Mouse (Mus musculus): ENCODE data around the gene Irf2bpl. TPM values are rescaled to one million over a fixed set of nuclear protein-coding genes. Genes with fewer than 3 reads are reported as not detected.
A peak's percentile ranks its signal among the peaks of the same experiment; 100 is the strongest.

Gene Irf2bpl
- polyA plus RNA-seq, 1 experiment from 2014 or later = 57.9 TPM

- Histone ChIP-seq H3K36me3 (ENCODE audit: insufficient read depth, low read length) (no peaks in the 10 kb centered on the region), H3K9me3 (replicated peaks; ENCODE audit: low read length) (no peaks in the 10 kb centered on the region), H3K4me3 (replicated peaks; ENCODE audit: low read depth, low read length) (no peak overlapping the region), H3K4me1 (replicated peaks; ENCODE audit: insufficient read depth, low read length) (peaks cover 53% of the 10 kb centered on the region), H3K27ac (peak overlapping the region; percentile 99), H3K4me2 (ENCODE audit: low read length) (peak overlapping the region; percentile 52), H3K9ac (ENCODE audit: low read depth, low read length) (peak overlapping the region; percentile 50), H3K27me3 (ENCODE audit: insufficient read depth, low read length) (no peaks in the 10 kb centered on the region)
- TF ChIP-seq CTCF (IDR thresholded peaks at IDR 0.05; ENCODE audit: low read depth) = no peak
- no peak for DNase-seq (ENCODE audit: low spot score)
- no peak for ATAC-seq (replicated peaks; ENCODE audit: low FRiP score, low read depth)
- WGBS = 35% methylated on average over 14 of the region's 14 CpGs
These were observed 3.0 kb upstream of the Irf2bpl start for GRCm38 (mm10) chr12:86887381-86888129.

- TF ChIP-seq CTCF (IDR thresholded peaks at IDR 0.05; ENCODE audit: low read depth) = no peak
- Histone ChIP-seq H3K27ac (no peak overlapping the region), H3K4me2 (ENCODE audit: low read length) (no peak overlapping the region), H3K36me3 (ENCODE audit: insufficient read depth, low read length) (no peaks in the 10 kb centered on the region), H3K27me3 (ENCODE audit: insufficient read depth, low read length) (no peaks in the 10 kb centered on the region), H3K4me1 (replicated peaks; ENCODE audit: insufficient read depth, low read length) (peaks cover 43% of the 10 kb centered on the region), H3K9ac (ENCODE audit: low read depth, low read length) (no peak overlapping the region), H3K4me3 (replicated peaks; ENCODE audit: low read depth, low read length) (no peak overlapping the region), H3K9me3 (replicated peaks; ENCODE audit: low read length) (no peaks in the 10 kb centered on the region)
- DNase-seq (ENCODE audit: low spot score) (no peak), ATAC-seq (replicated peaks; ENCODE audit: low FRiP score, low read depth) (no peak)
- WGBS = 73% methylated on average over 7 of the region's 7 CpGs
These were observed 1.9 kb upstream of the Irf2bpl start for GRCm38 (mm10) chr12:86886446-86886965.

GRCm38 (mm10) chr12:86885746-86886145 is 1.1 kb upstream of the Irf2bpl start:
- H3K9ac ChIP-seq (ENCODE audit: low read depth, low read length) = no peak overlapping the region
- no peak for DNase-seq (ENCODE audit: low spot score)
- H3K36me3 ChIP-seq (ENCODE audit: insufficient read depth, low read length) = no peaks in the 10 kb centered on the region
- H3K27ac ChIP-seq = peak overlapping the region; percentile 100
- no peak for TF ChIP-seq CTCF (IDR thresholded peaks at IDR 0.05; ENCODE audit: low read depth)
- WGBS = 36% methylated on average over 5 of the region's 5 CpGs
- H3K4me2 ChIP-seq (ENCODE audit: low read length) = peak overlapping the region; percentile 93
- H3K27me3 ChIP-seq (ENCODE audit: insufficient read depth, low read length) = no peaks in the 10 kb centered on the region
- no peak for ATAC-seq (replicated peaks; ENCODE audit: low FRiP score, low read depth)
- peak overlapping the region; percentile 90; the same call in 1 of the 2 replicates for H3K4me3 ChIP-seq (replicated peaks; ENCODE audit: low read depth, low read length)
- no peaks in the 10 kb centered on the region for H3K9me3 ChIP-seq (replicated peaks; ENCODE audit: low read length)
- peaks cover 37% of the 10 kb centered on the region for H3K4me1 ChIP-seq (replicated peaks; ENCODE audit: insufficient read depth, low read length)

- peak overlapping the region; percentile 93 for H3K4me2 ChIP-seq (ENCODE audit: low read length)
- ATAC-seq (replicated peaks; ENCODE audit: low FRiP score, low read depth) (no peak), DNase-seq (ENCODE audit: low spot score) (no peak)
- peak overlapping the region; percentile 100 for H3K27ac ChIP-seq
- peak overlapping the region; percentile 97; the same call in 1 of the 2 replicates for H3K9ac ChIP-seq (ENCODE audit: low read depth, low read length)
- no peak for TF ChIP-seq CTCF (IDR thresholded peaks at IDR 0.05; ENCODE audit: low read depth)
- H3K27me3 ChIP-seq (ENCODE audit: insufficient read depth, low read length) = no peaks in the 10 kb centered on the region
- peak overlapping the region; percentile 90 for H3K4me3 ChIP-seq (replicated peaks; ENCODE audit: low read depth, low read length)
- H3K9me3 ChIP-seq (replicated peaks; ENCODE audit: low read length) = no peaks in the 10 kb centered on the region
- WGBS = 10% methylated on average over 6 of the region's 6 CpGs
- no peaks in the 10 kb centered on the region for H3K36me3 ChIP-seq (ENCODE audit: insufficient read depth, low read length)
- H3K4me1 ChIP-seq (replicated peaks; ENCODE audit: insufficient read depth, low read length) = peaks cover 33% of the 10 kb centered on the region
These were observed 738 bp upstream of the Irf2bpl start for GRCm38 (mm10) chr12:86885336-86885735.

GRCm38 (mm10) chr12:86883280-86884196 is 1.1 kb downstream of the Irf2bpl start:
- peaks cover 30% of the 10 kb centered on the region for H3K4me1 ChIP-seq (replicated peaks; ENCODE audit: insufficient read depth, low read length)
- no peaks in the 10 kb centered on the region for H3K9me3 ChIP-seq (replicated peaks; ENCODE audit: low read length)
- peak; percentile 3; the same call in 1 of the 2 replicates for ATAC-seq (replicated peaks; ENCODE audit: low FRiP score, low read depth)
- no peaks in the 10 kb centered on the region for H3K27me3 ChIP-seq (ENCODE audit: insufficient read depth, low read length)
- DNase-seq (ENCODE audit: low spot score) = no peak
- H3K4me3 ChIP-seq (replicated peaks; ENCODE audit: low read depth, low read length) = peak overlapping the region; percentile 90
- WGBS = under 1% methylated on average over 68 of the region's 84 CpGs
- peak overlapping the region; percentile 100 for H3K27ac ChIP-seq
- H3K4me2 ChIP-seq (ENCODE audit: low read length) = peak overlapping the region; percentile 93
- TF ChIP-seq CTCF (IDR thresholded peaks at IDR 0.05; ENCODE audit: low read depth) = no peak
- H3K9ac ChIP-seq (ENCODE audit: low read depth, low read length) = peak overlapping the region; percentile 97
- no peaks in the 10 kb centered on the region for H3K36me3 ChIP-seq (ENCODE audit: insufficient read depth, low read length)

- ATAC-seq (replicated peaks; ENCODE audit: low FRiP score, low read depth) (no peak), DNase-seq (ENCODE audit: low spot score) (no peak)
- peak overlapping the region; percentile 90 for H3K4me3 ChIP-seq (replicated peaks; ENCODE audit: low read depth, low read length)
- WGBS = under 1% methylated on average over 24 of the region's 24 CpGs
- peak overlapping the region; percentile 97 for H3K9ac ChIP-seq (ENCODE audit: low read depth, low read length)
- no peaks in the 10 kb centered on the region for H3K27me3 ChIP-seq (ENCODE audit: insufficient read depth, low read length)
- peaks cover 35% of the 10 kb centered on the region for H3K4me1 ChIP-seq (replicated peaks; ENCODE audit: insufficient read depth, low read length)
- no peaks in the 10 kb centered on the region for H3K9me3 ChIP-seq (replicated peaks; ENCODE audit: low read length)
- H3K27ac ChIP-seq = peak overlapping the region; percentile 100
- H3K36me3 ChIP-seq (ENCODE audit: insufficient read depth, low read length) = no peaks in the 10 kb centered on the region
- no peak for TF ChIP-seq CTCF (IDR thresholded peaks at IDR 0.05; ENCODE audit: low read depth)
- peak overlapping the region; percentile 93 for H3K4me2 ChIP-seq (ENCODE audit: low read length)
These were observed 1.6 kb downstream of the Irf2bpl start for GRCm38 (mm10) chr12:86883019-86883279.

Measured in kidney, postnatal 0 days (tissue).